8 mouse cellular contexts compared by ENCODE assay signal in the genomic region with DNA sequence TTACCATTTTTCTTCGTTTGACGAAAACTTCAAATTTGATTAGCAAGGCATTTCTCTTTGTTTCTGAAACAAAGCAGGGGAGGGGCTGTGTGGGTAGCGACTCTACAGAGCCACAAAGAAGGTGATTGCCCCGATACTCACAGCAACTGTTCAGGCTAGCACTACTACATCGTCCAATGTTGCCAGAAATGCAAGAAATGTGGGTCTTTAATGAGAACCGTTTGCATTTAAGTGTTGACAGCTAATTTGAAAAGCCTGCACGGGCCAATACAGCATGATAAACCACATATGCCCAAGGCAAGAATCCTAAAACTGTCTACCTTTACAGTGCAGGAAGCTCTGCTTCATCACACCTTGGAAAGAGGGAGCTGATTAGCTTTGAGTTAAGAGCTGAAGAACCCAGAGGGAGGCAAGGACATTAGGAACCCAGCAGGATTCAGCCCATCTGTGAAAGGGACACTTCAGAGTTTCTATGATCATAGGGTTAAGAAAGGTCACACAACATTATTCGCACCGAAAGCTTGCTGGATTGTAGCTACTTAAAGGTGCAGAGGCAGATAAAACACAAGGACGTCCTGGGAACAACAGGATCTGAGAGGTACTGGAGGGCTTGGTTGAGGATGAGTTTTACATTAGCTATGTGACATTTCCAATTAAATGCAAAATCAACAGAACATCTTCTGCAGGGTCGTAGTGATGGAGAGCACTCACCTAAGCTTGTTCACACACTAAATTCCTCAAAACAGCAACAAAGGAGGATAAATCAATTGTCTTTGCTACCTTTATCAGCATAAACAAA.
A peak's percentile ranks its signal among the peaks of the same experiment; 100 is the strongest.
DNase-seq lines count a peak whose midpoint lies in the region; ATAC-seq lines count a peak whose summit lies in the region.

No protein-coding gene starts in this region.

- H3K4me1 ChIP-seq in forebrain, embryonic 11.5 days (replicated peaks; ENCODE audit: control insufficient read depth, insufficient read depth, low read length): peaks cover 4% of the 10 kb centered on the region
- H3K4me1 ChIP-seq in forebrain, embryonic 10.5 days: peaks cover 16% of the 10 kb centered on the region
- H3K4me1 ChIP-seq in hindbrain, embryonic 11.5 days (replicated peaks; ENCODE audit: control insufficient read depth, insufficient read depth, low read length): no peaks in the 10 kb centered on the region
- H3K4me1 ChIP-seq in midbrain, embryonic 16.5 days (ENCODE audit: control insufficient read depth, insufficient read depth, low read length): peaks cover 21% of the 10 kb centered on the region
- peaks cover 9% of the 10 kb centered on the region for H3K4me1 ChIP-seq in kidney, embryonic 15.5 days

- no peaks in the 10 kb centered on the region for H3K9me3 ChIP-seq in forebrain, embryonic 11.5 days (ENCODE audit: control insufficient read depth, low read length)
- peaks cover 5% of the 10 kb centered on the region; the same call in 1 of the 2 replicates for H3K9me3 ChIP-seq in forebrain, embryonic 10.5 days
- H3K9me3 ChIP-seq in hindbrain, embryonic 11.5 days (ENCODE audit: control insufficient read depth, low read length): no peaks in the 10 kb centered on the region
- H3K9me3 ChIP-seq in midbrain, embryonic 16.5 days (replicated peaks; ENCODE audit: control insufficient read depth, low read length, poor library complexity, severe bottlenecking): no peaks in the 10 kb centered on the region
- 0 out of 2 replicates have a peak, but pooled peaks cover 3% of the 10 kb centered on the region for H3K9me3 ChIP-seq in kidney, embryonic 15.5 days (replicated peaks)

- no peak overlapping the region for H3K27ac ChIP-seq in forebrain, embryonic 11.5 days (ENCODE audit: low read depth, low read length)
- H3K27ac ChIP-seq in forebrain, embryonic 10.5 days: no peak overlapping the region
- H3K27ac ChIP-seq in hindbrain, embryonic 11.5 days (ENCODE audit: low read depth, low read length): no peak overlapping the region
- peak overlapping the region; percentile 14 for H3K27ac ChIP-seq in midbrain, embryonic 16.5 days (ENCODE audit: low read length)
- no peak overlapping the region for H3K27ac ChIP-seq in kidney, embryonic 15.5 days

- no peaks in the 10 kb centered on the region for H3K36me3 ChIP-seq in forebrain, embryonic 11.5 days (ENCODE audit: control insufficient read depth, insufficient read depth, low read length)
- no peaks in the 10 kb centered on the region for H3K36me3 ChIP-seq in forebrain, embryonic 10.5 days (replicated peaks)
- H3K36me3 ChIP-seq in hindbrain, embryonic 11.5 days (ENCODE audit: control insufficient read depth, insufficient read depth, low read length): no peaks in the 10 kb centered on the region
- H3K36me3 ChIP-seq in midbrain, embryonic 16.5 days (ENCODE audit: control insufficient read depth, insufficient read depth, low read length): no peaks in the 10 kb centered on the region
- H3K36me3 ChIP-seq in kidney, embryonic 15.5 days: no peaks in the 10 kb centered on the region

- no peak overlapping the region for H3K4me2 ChIP-seq in forebrain, embryonic 11.5 days (ENCODE audit: low read depth, low read length, severe bottlenecking)
- H3K4me2 ChIP-seq in hindbrain, embryonic 11.5 days (replicated peaks; ENCODE audit: low read depth, low read length): no peak overlapping the region
- no peak overlapping the region for H3K4me2 ChIP-seq in midbrain, embryonic 16.5 days (ENCODE audit: low read length)
- no peak overlapping the region for H3K4me2 ChIP-seq in kidney, embryonic 15.5 days

- no peaks in the 10 kb centered on the region for H3K27me3 ChIP-seq in forebrain, embryonic 11.5 days (ENCODE audit: control insufficient read depth, insufficient read depth, low read length)
- no peaks in the 10 kb centered on the region for H3K27me3 ChIP-seq in forebrain, embryonic 10.5 days (ENCODE audit: poor library complexity, severe bottlenecking)
- H3K27me3 ChIP-seq in hindbrain, embryonic 11.5 days (ENCODE audit: control insufficient read depth, insufficient read depth, low read length): no peaks in the 10 kb centered on the region
- H3K27me3 ChIP-seq in midbrain, embryonic 16.5 days (ENCODE audit: control insufficient read depth, insufficient read depth, low read depth, low read length): no peaks in the 10 kb centered on the region
- no peaks in the 10 kb centered on the region for H3K27me3 ChIP-seq in kidney, embryonic 15.5 days

- no peak overlapping the region for H3K9ac ChIP-seq in forebrain, embryonic 11.5 days (ENCODE audit: low read length)
- no peak overlapping the region for H3K9ac ChIP-seq in hindbrain, embryonic 11.5 days (ENCODE audit: low read depth, low read length)
- no peak overlapping the region for H3K9ac ChIP-seq in midbrain, embryonic 16.5 days (ENCODE audit: low read depth, low read length)
- no peak overlapping the region for H3K9ac ChIP-seq in kidney, embryonic 15.5 days

- ATAC-seq in forebrain, embryonic 11.5 days (replicated peaks; ENCODE audit: low FRiP score): peak; percentile 40
- ATAC-seq in hindbrain, embryonic 11.5 days (ENCODE audit: low FRiP score): peak; percentile 48; the same call in 1 of the 2 replicates
- ATAC-seq in midbrain, embryonic 16.5 days: peak; percentile 63; the same call in 1 of the 2 replicates
- ATAC-seq in kidney, embryonic 15.5 days (replicated peaks; ENCODE audit: low FRiP score): no peak

- H3K4me3 ChIP-seq in forebrain, embryonic 11.5 days (ENCODE audit: low read depth, low read length): no peak overlapping the region
- H3K4me3 ChIP-seq in forebrain, embryonic 10.5 days: no peak overlapping the region
- H3K4me3 ChIP-seq in hindbrain, embryonic 11.5 days (ENCODE audit: low read depth, low read length): no peak overlapping the region
- no peak overlapping the region for H3K4me3 ChIP-seq in midbrain, embryonic 16.5 days (ENCODE audit: low read depth, low read length)
- no peak overlapping the region for H3K4me3 ChIP-seq in kidney, embryonic 15.5 days (replicated peaks)

- no peak for DNase-seq in forebrain, embryonic 11.5 days (ENCODE audit: low spot score)
- DNase-seq in forebrain, embryonic 10.5 days (ENCODE audit: extremely low spot score, low spot score): no peak
- peak; percentile 20 to 46 for DNase-seq in cerebellum, postnatal 14 days
- DNase-seq in hindbrain, embryonic 11.5 days (ENCODE audit: low spot score): peak; percentile 28
- no peak for DNase-seq in spleen, postnatal 36 days (ENCODE audit: low spot score in 2 of 2)
- DNase-seq in thymus, postnatal 10 days (ENCODE audit: low spot score in 2 of 2): no peak

- WGBS in forebrain, embryonic 11.5 days: 18% methylated on average over 11 of the region's 11 CpGs
- WGBS in forebrain, embryonic 10.5 days: 28% methylated on average over 11 of the region's 11 CpGs
- 16% methylated on average over 11 of the region's 11 CpGs for WGBS in hindbrain, embryonic 11.5 days
- WGBS in midbrain, embryonic 16.5 days: 14% methylated on average over 11 of the region's 11 CpGs
- WGBS in kidney, embryonic 15.5 days: 36% methylated on average over 11 of the region's 11 CpGs

Comparison
In these comparisons a context has a peak if more than half of its experiments do, and no peak if none do; other contexts are left out.
1. DNase-seq: peak in cerebellum, postnatal 14 days (2 of 2) and hindbrain, embryonic 11.5 days (single experiment); none in forebrain, embryonic 11.5 days (single experiment), forebrain, embryonic 10.5 days (single experiment), spleen, postnatal 36 days (0 of 2) and thymus, postnatal 10 days (0 of 2).